Mouse (Mus musculus): ENCODE measurements around the gene Lrrk2.

DNA sequence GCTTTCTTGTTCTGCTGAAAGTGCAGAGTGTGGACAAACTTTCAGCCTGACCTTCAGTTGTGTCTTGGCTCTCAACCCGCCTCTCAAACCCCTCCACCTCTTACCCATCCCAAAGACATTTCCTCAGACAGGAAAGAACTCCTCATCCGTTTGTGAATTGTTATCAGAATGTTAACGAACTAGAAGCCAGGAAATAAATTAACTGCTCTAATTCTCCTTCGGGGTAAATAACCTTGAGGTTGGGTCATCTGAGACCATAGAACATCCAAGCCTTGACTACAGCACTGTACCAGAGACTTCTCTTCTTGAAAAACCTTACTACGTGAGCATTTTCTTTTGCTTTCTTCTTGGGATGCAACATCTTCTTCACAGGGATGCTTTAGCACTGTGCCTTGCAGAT is 988 bp upstream of the Lrrk2 start:
- no peak for TF ChIP-seq CTCF (IDR thresholded peaks at IDR 0.05; ENCODE audit: low read depth, low read length)
- no peak for TF ChIP-seq POLR2A (IDR thresholded peaks at IDR 0.05; ENCODE audit: extremely low read depth, insufficient read depth, low read length)

Measured in liver, adult 2 months (tissue).